Mouse (Mus musculus): ENCODE data around the gene 4632433K11Rik.

GRCm38 (mm10) chr7:5029946-5030345, 4.0 kb upstream of the 4632433K11Rik start:
- no peak for TF ChIP-seq POLR2A (IDR thresholded peaks at IDR 0.05; ENCODE audit: borderline replicate concordance, low read depth, low read length)
- no peak for TF ChIP-seq CTCF (IDR thresholded peaks at IDR 0.05; ENCODE audit: low read depth, low read length)

All from bone marrow macrophage, adult 2 months (primary cell).